Mouse (Mus musculus): ENCODE measurements around the gene Svs2.
"Not testable (repeated sequence)": the region's sequence is repeated elsewhere in the genome, so short reads cannot be mapped to it uniquely, and the experiment has no call there.

Gene Svs2

DNA sequence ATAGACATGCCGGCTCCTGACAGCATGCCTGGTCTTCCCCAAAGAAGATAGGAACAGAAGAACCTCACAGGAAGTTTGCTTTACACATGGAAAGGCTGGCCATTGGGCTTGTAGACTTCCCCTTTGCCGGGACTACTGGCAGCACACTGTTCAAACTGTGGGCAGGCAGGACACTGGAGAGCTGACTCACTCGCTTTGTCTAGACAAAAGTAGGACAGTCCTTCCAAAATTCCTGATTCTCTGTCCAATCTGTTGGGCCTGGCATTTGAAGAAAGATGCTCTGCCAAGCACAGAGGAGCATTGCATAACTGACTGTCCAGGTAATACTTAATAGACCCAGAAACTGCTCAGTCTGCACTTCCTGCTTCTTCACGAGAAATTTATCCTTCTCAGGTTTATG is 31.6 kb downstream of the Svs2 start:
- Histone ChIP-seq H3K4me1 (replicated peaks; ENCODE audit: low read depth, low read length) (no peaks in the 10 kb centered on the region), H3K4me3 (replicated peaks; ENCODE audit: low read length) (no peak overlapping the region), H3K36me3 (ENCODE audit: insufficient read depth, low read length) (no peaks in the 10 kb centered on the region), H3K9me3 (ENCODE audit: low read length) (peaks cover 13% of the 10 kb centered on the region), H3K27me3 (ENCODE audit: insufficient read depth, low read length) (no peaks in the 10 kb centered on the region)
- TF ChIP-seq POU5F1 (IDR thresholded peaks at IDR 0.05; ENCODE audit: borderline replicate concordance, low read length) (no peak), NANOG (IDR thresholded peaks at IDR 0.05; ENCODE audit: borderline replicate concordance, low read length) (no peak), CTCF (conservative IDR thresholded peaks at IDR 0.05; ENCODE audit: low read length) (no peak)

DNA sequence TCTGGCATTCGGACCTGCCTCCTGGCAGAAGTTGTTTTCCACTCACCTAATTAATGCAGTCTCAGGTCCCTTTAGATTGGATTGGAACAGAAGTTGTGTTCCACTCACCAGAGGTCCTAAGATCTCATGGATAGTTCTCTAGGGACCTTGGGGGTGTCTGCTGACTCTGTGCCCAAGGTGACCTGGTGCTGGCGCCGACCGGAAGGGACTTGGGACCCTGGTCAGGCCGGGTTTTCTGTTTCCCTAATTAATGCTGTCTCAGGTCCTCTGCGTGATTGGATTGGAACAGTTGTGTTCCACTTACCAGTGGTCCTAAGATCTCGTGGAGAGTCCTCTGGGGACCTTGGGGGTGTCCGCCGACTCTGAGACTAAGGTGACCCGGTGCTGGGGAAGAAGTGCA is 32.3 kb downstream of the Svs2 start:
- H3K9me3 ChIP-seq (ENCODE audit: low read length): peaks cover 10% of the 10 kb centered on the region
- H3K4me1 ChIP-seq (replicated peaks; ENCODE audit: low read depth, low read length); H3K4me3 ChIP-seq (replicated peaks; ENCODE audit: low read length); H3K27me3 ChIP-seq (ENCODE audit: insufficient read depth, low read length); H3K36me3 ChIP-seq (ENCODE audit: insufficient read depth, low read length): not testable (repeated sequence)

DNA sequence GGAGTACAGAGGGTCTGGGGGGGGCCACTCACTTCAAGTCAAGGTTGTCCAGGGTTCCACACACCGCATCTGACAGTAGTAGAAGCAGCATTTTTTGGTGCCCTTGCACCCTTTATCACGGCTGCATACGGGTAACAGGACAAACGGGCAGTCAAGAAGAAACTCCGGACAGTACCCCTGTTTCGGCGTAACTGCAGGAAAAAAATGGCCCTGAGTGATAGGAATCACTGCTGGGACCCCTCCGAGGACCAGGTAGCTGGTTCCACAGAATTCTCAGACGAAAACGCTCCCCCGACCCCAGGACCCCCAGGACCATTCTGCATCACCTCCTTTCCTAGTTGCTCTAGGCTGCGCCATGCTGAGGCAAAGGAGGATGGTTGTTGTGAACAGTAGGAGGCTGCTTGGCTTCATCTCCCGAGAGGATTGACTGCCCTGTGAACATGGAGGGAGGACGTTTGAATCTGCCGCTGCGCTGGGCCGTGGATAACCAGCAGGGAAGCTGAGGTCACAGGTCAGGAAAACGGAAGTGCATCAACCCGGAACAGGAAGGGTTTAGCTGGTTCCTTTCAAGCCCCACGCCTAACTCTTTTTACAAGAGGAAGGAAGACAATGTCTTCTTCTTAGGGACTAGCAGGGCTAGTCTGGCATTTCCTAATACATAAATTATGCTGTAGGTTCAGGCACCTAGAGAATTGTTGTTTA is 38.5 kb downstream of the Svs2 start, which contains the start of gene Wfdc15a:
Gene Wfdc15a, minus strand, starts transcription at position 505 of the 702 bp plus-strand sequence.
- H3K4me1 ChIP-seq (replicated peaks; ENCODE audit: low read depth, low read length): peaks cover 4% of the 10 kb centered on the region; the same call in 1 of the 2 replicates
- H3K27me3 ChIP-seq (ENCODE audit: insufficient read depth, low read length): no peaks in the 10 kb centered on the region
- TF ChIP-seq POU5F1 (IDR thresholded peaks at IDR 0.05; ENCODE audit: borderline replicate concordance, low read length) (no peak), NANOG (IDR thresholded peaks at IDR 0.05; ENCODE audit: borderline replicate concordance, low read length) (no peak)
- no peaks in the 10 kb centered on the region for H3K36me3 ChIP-seq (ENCODE audit: insufficient read depth, low read length)
- H3K4me3 ChIP-seq (replicated peaks; ENCODE audit: low read length): no peak within 1 kb of the TSS
- peaks cover 9% of the 10 kb centered on the region for H3K9me3 ChIP-seq (ENCODE audit: low read length)

DNA sequence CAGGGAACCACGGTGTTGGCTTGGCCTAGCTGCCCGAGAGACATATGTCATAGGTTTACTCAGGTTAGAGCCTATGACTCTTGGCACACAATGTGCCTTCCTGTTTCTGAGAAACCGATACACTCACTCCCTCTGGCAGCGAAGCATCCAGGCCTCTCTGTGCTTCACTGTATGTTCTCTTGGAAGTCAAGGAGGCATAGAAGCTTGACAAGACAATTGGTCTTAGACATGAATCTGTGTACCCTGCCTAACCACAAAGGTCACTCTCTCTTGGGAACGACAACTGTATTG is 41.6 kb downstream of the Svs2 start:
- Histone ChIP-seq H3K9me3 (ENCODE audit: low read length) (peaks cover 10% of the 10 kb centered on the region), H3K4me1 (replicated peaks; ENCODE audit: low read depth, low read length) (peaks cover 4% of the 10 kb centered on the region; the same call in 1 of the 2 replicates), H3K27me3 (ENCODE audit: insufficient read depth, low read length) (no peaks in the 10 kb centered on the region), H3K4me3 (replicated peaks; ENCODE audit: low read length) (no peak overlapping the region), H3K36me3 (ENCODE audit: insufficient read depth, low read length) (no peaks in the 10 kb centered on the region)
- no peak for TF ChIP-seq POU5F1 (IDR thresholded peaks at IDR 0.05; ENCODE audit: borderline replicate concordance, low read length)
- TF ChIP-seq CTCF (conservative IDR thresholded peaks at IDR 0.05; ENCODE audit: low read length): no peak
- TF ChIP-seq NANOG (IDR thresholded peaks at IDR 0.05; ENCODE audit: borderline replicate concordance, low read length): no peak

DNA sequence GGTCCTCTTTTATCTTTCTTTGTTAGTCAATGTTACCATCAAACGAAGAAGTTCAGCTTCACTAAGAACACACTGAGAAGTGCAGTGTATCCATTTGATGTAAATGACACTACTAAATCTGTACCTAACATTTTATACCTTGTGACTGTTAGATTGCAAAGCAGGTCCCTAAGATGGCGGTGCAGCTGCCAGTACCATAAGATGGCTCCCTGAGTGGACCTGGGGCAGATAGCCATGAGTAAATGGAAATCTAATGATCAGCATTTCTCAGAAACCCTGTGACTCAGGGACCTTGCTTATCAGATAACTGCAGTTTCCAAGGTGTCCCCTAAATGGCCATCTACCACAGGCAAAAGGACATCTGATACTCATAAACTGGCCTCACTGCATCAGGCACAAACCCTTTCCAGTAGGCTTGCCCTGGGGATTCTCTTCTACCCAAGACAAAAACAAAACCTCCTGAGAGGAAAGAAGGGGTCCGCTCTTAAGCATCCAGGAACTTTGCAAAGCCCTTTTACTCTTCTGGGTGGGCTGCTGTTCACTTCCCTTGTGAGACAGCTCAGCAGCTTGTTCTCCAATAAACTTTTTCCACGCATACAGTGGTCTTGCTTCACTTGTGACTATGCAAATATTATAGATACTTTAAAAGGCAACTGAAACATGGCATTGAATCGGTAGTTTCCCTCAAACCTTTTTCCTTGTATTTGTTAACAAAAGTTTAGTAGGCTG is 42.1 kb downstream of the Svs2 start:
- TF ChIP-seq POU5F1 (IDR thresholded peaks at IDR 0.05; ENCODE audit: borderline replicate concordance, low read length) (no peak), CTCF (conservative IDR thresholded peaks at IDR 0.05; ENCODE audit: low read length) (no peak), NANOG (IDR thresholded peaks at IDR 0.05; ENCODE audit: borderline replicate concordance, low read length) (no peak)
- peaks cover 15% of the 10 kb centered on the region for H3K9me3 ChIP-seq (ENCODE audit: low read length)
- peaks cover 4% of the 10 kb centered on the region; the same call in 1 of the 2 replicates for H3K4me1 ChIP-seq (replicated peaks; ENCODE audit: low read depth, low read length)
- H3K4me3 ChIP-seq (replicated peaks; ENCODE audit: low read length): no peak overlapping the region
- no peaks in the 10 kb centered on the region for H3K36me3 ChIP-seq (ENCODE audit: insufficient read depth, low read length)
- no peaks in the 10 kb centered on the region for H3K27me3 ChIP-seq (ENCODE audit: insufficient read depth, low read length)

DNA sequence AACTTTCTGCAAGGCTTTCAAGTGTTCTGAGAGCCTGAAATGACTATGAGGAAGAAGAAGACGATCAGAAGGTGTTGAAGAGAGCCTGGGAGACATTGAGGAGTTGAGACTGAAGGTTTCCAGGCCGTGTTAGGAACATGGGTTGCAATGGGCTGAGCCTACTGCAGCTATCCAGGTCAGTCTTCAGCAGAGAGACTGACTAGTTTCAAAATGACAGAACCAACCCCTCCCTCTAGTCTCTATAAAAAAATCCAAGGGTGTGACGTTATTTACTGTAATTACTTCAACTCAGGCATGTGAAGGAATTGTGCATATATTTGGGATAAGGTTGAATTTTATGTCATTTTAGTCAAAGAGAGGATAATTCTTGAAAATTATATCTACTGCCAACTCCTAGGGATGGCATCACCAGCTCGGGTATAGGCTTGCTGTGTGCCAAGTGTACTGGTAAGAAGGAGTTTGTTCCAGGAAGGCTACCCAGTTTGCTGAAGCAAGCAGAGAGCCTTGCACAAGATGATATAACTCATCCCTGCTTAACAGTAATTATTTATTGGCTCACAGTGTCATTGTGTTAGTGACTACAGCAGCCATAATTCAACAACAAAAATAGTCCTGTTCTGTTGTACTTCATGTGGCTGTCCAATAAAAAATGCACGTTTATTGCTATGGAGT is 43.2 kb downstream of the Svs2 start:
- peaks cover 18% of the 10 kb centered on the region for H3K9me3 ChIP-seq (ENCODE audit: low read length)
- TF ChIP-seq CTCF (conservative IDR thresholded peaks at IDR 0.05; ENCODE audit: low read length): no peak
- peaks cover 4% of the 10 kb centered on the region; the same call in 1 of the 2 replicates for H3K4me1 ChIP-seq (replicated peaks; ENCODE audit: low read depth, low read length)

DNA sequence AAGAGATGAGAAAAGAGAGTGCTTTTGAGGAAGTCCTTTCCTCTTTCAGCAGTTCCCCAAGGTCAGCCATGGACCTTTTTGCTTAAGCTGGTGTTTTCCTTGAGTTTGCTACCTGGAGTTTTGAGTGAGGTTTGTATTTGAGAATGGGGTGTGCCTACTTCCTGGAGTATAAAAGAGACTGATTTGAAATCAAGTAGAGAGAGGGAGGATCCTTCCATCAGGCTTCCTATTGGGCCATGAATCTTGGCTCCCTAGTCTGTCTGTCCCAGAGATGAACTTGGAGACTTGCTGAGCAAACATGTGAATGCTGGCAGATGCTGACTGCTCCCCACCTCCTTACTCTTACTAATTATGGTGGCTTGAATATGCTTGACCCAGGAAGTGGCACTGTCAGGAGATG is 46.0 kb downstream of the Svs2 start:
- Histone ChIP-seq H3K4me3 (replicated peaks; ENCODE audit: low read length) (no peak overlapping the region), H3K36me3 (ENCODE audit: insufficient read depth, low read length) (no peaks in the 10 kb centered on the region), H3K27me3 (ENCODE audit: insufficient read depth, low read length) (no peaks in the 10 kb centered on the region), H3K4me1 (replicated peaks; ENCODE audit: low read depth, low read length) (no peaks in the 10 kb centered on the region), H3K9me3 (ENCODE audit: low read length) (peaks cover 23% of the 10 kb centered on the region)
- TF ChIP-seq CTCF (conservative IDR thresholded peaks at IDR 0.05; ENCODE audit: low read length): no peak
- no peak for TF ChIP-seq NANOG (IDR thresholded peaks at IDR 0.05; ENCODE audit: borderline replicate concordance, low read length)
- TF ChIP-seq POU5F1 (IDR thresholded peaks at IDR 0.05; ENCODE audit: borderline replicate concordance, low read length): no peak

More for the DNA sequence above, 43.2 kb downstream of the Svs2 start:
- H3K27me3 ChIP-seq (ENCODE audit: insufficient read depth, low read length): no peaks in the 10 kb centered on the region
- H3K4me3 ChIP-seq (replicated peaks; ENCODE audit: low read length): no peak overlapping the region
- no peaks in the 10 kb centered on the region for H3K36me3 ChIP-seq (ENCODE audit: insufficient read depth, low read length)

DNA sequence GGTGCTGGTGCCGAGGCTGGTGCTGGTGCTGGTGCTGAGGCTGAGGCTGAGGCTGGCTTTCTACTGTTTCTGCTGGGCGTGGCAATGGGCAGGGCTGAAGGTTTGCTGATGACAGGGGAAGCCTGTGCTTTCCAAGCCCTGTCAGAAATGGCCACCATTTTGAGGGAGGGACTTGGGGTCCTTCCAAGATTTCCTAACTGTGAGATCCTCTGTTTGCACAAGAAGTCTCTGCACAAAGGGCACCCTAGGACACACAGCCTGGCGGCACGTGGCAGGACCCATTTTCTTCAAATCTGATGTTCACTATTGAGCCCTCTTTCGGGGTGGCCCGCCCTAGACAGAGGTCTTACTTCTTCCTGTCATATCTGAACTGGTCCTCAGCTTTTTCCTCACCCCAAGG is 47.7 kb downstream of the Svs2 start, which contains the start of gene Wfdc12:
Gene Wfdc12, minus strand, starts transcription at position 33 of the 400 bp plus-strand sequence.
- Histone ChIP-seq H3K36me3 (ENCODE audit: insufficient read depth, low read length) (no peaks in the 10 kb centered on the region), H3K4me1 (replicated peaks; ENCODE audit: low read depth, low read length) (no peaks in the 10 kb centered on the region), H3K4me3 (replicated peaks; ENCODE audit: low read length) (no peak within 1 kb of the TSS), H3K9me3 (ENCODE audit: low read length) (peaks cover 23% of the 10 kb centered on the region), H3K27me3 (ENCODE audit: insufficient read depth, low read length) (no peaks in the 10 kb centered on the region)
- no peak for TF ChIP-seq CTCF (conservative IDR thresholded peaks at IDR 0.05; ENCODE audit: low read length)
- no peak for TF ChIP-seq NANOG (IDR thresholded peaks at IDR 0.05; ENCODE audit: borderline replicate concordance, low read length)
- TF ChIP-seq POU5F1 (IDR thresholded peaks at IDR 0.05; ENCODE audit: borderline replicate concordance, low read length): no peak
